In genomic region chr12:119470260-119470659, GRCm38 (mm10) we compare ENCODE assay signal across 10 mouse cellular contexts.
DNase-seq lines count a peak whose midpoint lies in the region; ATAC-seq and TF ChIP-seq lines count a peak whose summit lies in the region.
"Had no signal": no experiment of that assay in that cellular context is flagged by ENCODE, and none has a peak within 500 bp of the region (broad histone marks: within the 10 kb centered on the region; RNA-seq: fewer than 3 reads in every experiment).

No protein-coding gene starts in this region.

- H3K27me3 ChIP-seq in kidney, embryonic 15.5 days, result no peaks in the 10 kb centered on the region
- no peaks in the 10 kb centered on the region for H3K27me3 ChIP-seq in CH12.LX (replicated peaks)
- H3K27me3 ChIP-seq: limb, embryonic 15.5 days had no signal

- DNase-seq in kidney, adult 11 months, result peak; percentile 3
- DNase-seq in CH12.LX (ENCODE audit: extremely low read depth), result peak; percentile 67
- peak; percentile 61 for DNase-seq in embryo, embryonic 11 days
- peak; percentile 4 for DNase-seq in lung, postnatal 14 days
- DNase-seq in spleen, postnatal 36 days (ENCODE audit: low spot score in 2 of 2), result no peak
- DNase-seq in gastrocnemius, postnatal 10 days, result no peak
- DNase-seq in spleen, postnatal 14 days (ENCODE audit: low spot score in 2 of 2), result no peak
- DNase-seq: adrenal gland, adult 8-10 months had no signal

- H3K4me1 ChIP-seq in kidney, embryonic 15.5 days, result no peaks in the 10 kb centered on the region
- peaks cover 0 to 6% of the 10 kb centered on the region in 2 experiments; a peak in 1 of 4 replicates for H3K4me1 ChIP-seq in CH12.LX (ENCODE audit: control insufficient read depth in 1 of 2, insufficient read depth in 2 of 2)
- H3K4me1 ChIP-seq: limb, embryonic 15.5 days had no signal

- TF ChIP-seq CTCF in CH12.LX (conservative IDR thresholded peaks at IDR 0.05 in 1 of 2, IDR thresholded peaks at IDR 0.05 in 1 of 2; ENCODE audit: low read depth in 2 of 2, low read length in 2 of 2), result peak; percentile 30 to 77; a peak in 2 of 4 replicates

- H3K4me2 ChIP-seq in kidney, embryonic 15.5 days, result no peak overlapping the region
- no peak overlapping the region for H3K4me2 ChIP-seq in CH12.LX (ENCODE audit: insufficient read depth, low read depth, poor library complexity, severe bottlenecking)
- H3K4me2 ChIP-seq: limb, embryonic 15.5 days had no signal

- ATAC-seq in kidney, embryonic 15.5 days (replicated peaks; ENCODE audit: low FRiP score), result no peak

- dilution Hi-C loops in CH12.LX (cut with MboI; ENCODE audit: extremely low pct_ligation_motif_present, extremely low pct_unique_long_range_greater_than_20kb, low sequenced_read_pairs), result no loop called here

- TF ChIP-seq EP300 in CH12.LX (IDR thresholded peaks at IDR 0.05; ENCODE audit: low read length), result no peak

- H3K4me3 ChIP-seq in kidney, embryonic 15.5 days (replicated peaks), result no peak overlapping the region
- no peak overlapping the region for H3K4me3 ChIP-seq in CH12.LX (replicated peaks in 1 of 3; ENCODE audit: low read depth in 2 of 3, low read length in 2 of 3, poor library complexity in 1 of 3)
- H3K4me3 ChIP-seq: limb, embryonic 15.5 days had no signal

- no peaks in the 10 kb centered on the region for H3K36me3 ChIP-seq in kidney, embryonic 15.5 days
- no peaks in the 10 kb centered on the region for H3K36me3 ChIP-seq in CH12.LX (replicated peaks in 1 of 2; ENCODE audit: control insufficient read depth in 1 of 2, insufficient read depth in 1 of 2, low read length in 1 of 2)
- H3K36me3 ChIP-seq: limb, embryonic 15.5 days had no signal

- H3K79me2 ChIP-seq in CH12.LX (replicated peaks; ENCODE audit: control insufficient read depth, extremely low read depth, insufficient read depth, poor library complexity, severe bottlenecking), result no peaks in the 10 kb centered on the region

- no peak overlapping the region for H3K9ac ChIP-seq in kidney, embryonic 15.5 days
- H3K9ac ChIP-seq in CH12.LX (ENCODE audit: insufficient read depth, low read depth), result no peak overlapping the region
- H3K9ac ChIP-seq: limb, embryonic 15.5 days had no signal

- no peak for TF ChIP-seq POLR2A in CH12.LX (IDR thresholded peaks at IDR 0.05; ENCODE audit: low read depth, low read length)

- in situ Hi-C loops in CH12.LX (cut with MboI; ENCODE audit: low pct_ligation_motif_present, low pct_unique_long_range_greater_than_20kb, low sequenced_read_pairs), result no loop called here

- peak; percentile 84 for TF ChIP-seq RAD21 in CH12.LX (IDR thresholded peaks at IDR 0.05; ENCODE audit: low read depth, low read length)

- no peaks in the 10 kb centered on the region for H3K9me3 ChIP-seq in kidney, embryonic 15.5 days (replicated peaks)
- no peaks in the 10 kb centered on the region for H3K9me3 ChIP-seq in CH12.LX (replicated peaks; ENCODE audit: low read length)
- H3K9me3 ChIP-seq: limb, embryonic 15.5 days had no signal

- H3K27ac ChIP-seq in kidney, embryonic 15.5 days, result no peak overlapping the region
- no peak overlapping the region for H3K27ac ChIP-seq in CH12.LX (ENCODE audit: insufficient read depth, low read depth)
- H3K27ac ChIP-seq: limb, embryonic 15.5 days had no signal

TF ChIP-seq in CH12.LX, 34 proteins besides CTCF, POLR2A, EP300 and RAD21:
- TF ChIP-seq JUN (IDR thresholded peaks at IDR 0.05; ENCODE audit: insufficient read depth, low read depth, low read length) (no peak), CHD1 (IDR thresholded peaks at IDR 0.05; ENCODE audit: low read depth, low read length) (no peak), USF1 (IDR thresholded peaks at IDR 0.05; ENCODE audit: low read depth, low read length) (no peak), SMC3 (IDR thresholded peaks at IDR 0.05; ENCODE audit: low read depth, low read length) (peak; percentile 82), E2F4 (IDR thresholded peaks at IDR 0.05; ENCODE audit: insufficient replicate concordance, low read depth, low read length) (no peak)

Comparison
In these comparisons a context has a peak if more than half of its experiments do, and no peak if none do; other contexts are left out.
1. DNase-seq: peak in kidney, adult 11 months (single experiment), CH12.LX (single experiment), embryo, embryonic 11 days (single experiment) and lung, postnatal 14 days (single experiment); none in spleen, postnatal 36 days (0 of 2), gastrocnemius, postnatal 10 days (single experiment) and spleen, postnatal 14 days (0 of 2).